Mouse (Mus musculus): ENCODE measurements around the gene Nckipsd. TPM values are rescaled to one million over a fixed set of nuclear protein-coding genes. Genes with fewer than 3 reads are reported as not detected.
A peak's percentile ranks its signal among the peaks of the same experiment; 100 is the strongest.

Nckipsd gene
- polyA plus RNA-seq, 1 experiment from 2014 or later: 20.4 TPM

GRCm38 (mm10) chr9:108848419-108848818 is 40.3 kb downstream of the Nckipsd start:
- WGBS: 67% methylated on average over 17 of the region's 17 CpGs
- H3K9me3 ChIP-seq (replicated peaks): no peaks in the 10 kb centered on the region
- no peaks in the 10 kb centered on the region for H3K36me3 ChIP-seq
- no peak for ATAC-seq (ENCODE audit: insufficient number of reproducible peaks, low FRiP score, low TSS enrichment, low read depth)
- H3K4me3 ChIP-seq (replicated peaks): no peak overlapping the region
- H3K4me1 ChIP-seq: peaks cover 10% of the 10 kb centered on the region
- no peaks in the 10 kb centered on the region for H3K27me3 ChIP-seq
- no peak overlapping the region for H3K27ac ChIP-seq (replicated peaks)
- no peak overlapping the region for H3K4me2 ChIP-seq (replicated peaks)
- no peak overlapping the region for H3K9ac ChIP-seq

DNA sequence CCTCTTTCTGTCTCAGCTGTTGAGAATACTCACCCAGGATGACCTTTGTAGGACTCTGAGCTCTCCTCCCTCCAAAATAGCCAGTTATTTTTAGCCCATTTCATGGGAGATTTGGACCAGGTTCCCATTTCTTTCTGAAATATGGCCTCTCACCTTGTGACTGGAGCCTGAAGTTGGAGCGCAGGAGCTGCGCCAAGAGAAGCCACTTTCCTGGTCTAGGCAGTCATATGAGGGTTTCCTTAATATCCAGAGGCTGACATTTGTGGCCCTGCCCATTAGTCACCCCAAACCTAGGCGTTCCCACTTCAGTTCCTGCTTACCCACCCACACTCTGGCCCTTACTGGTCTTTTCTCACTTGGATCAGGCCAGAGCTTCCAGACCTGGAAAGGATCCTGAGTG is 44.8 kb downstream of the Nckipsd start, which contains the start of gene Slc26a6:
Slc26a6 (plus strand) TSS at position 308 of the 400 bp plus-strand sequence.
- WGBS: 84% methylated on average over 3 of the region's 3 CpGs
- peak within 1 kb of the TSS; percentile 76 for H3K4me2 ChIP-seq (replicated peaks)
- no peaks in the 10 kb centered on the region for H3K27me3 ChIP-seq
- H3K9ac ChIP-seq: peak within 1 kb of the TSS; percentile 67
- H3K4me1 ChIP-seq: peaks cover 27% of the 10 kb centered on the region
- H3K9me3 ChIP-seq (replicated peaks): no peaks in the 10 kb centered on the region
- H3K4me3 ChIP-seq (replicated peaks): peak within 1 kb of the TSS; percentile 75
- peaks cover 10% of the 10 kb centered on the region; the same call in 1 of the 2 replicates for H3K36me3 ChIP-seq
- H3K27ac ChIP-seq (replicated peaks): peak within 1 kb of the TSS; percentile 91
- no peak for ATAC-seq (ENCODE audit: insufficient number of reproducible peaks, low FRiP score, low TSS enrichment, low read depth)

- H3K4me3 ChIP-seq (replicated peaks): peak overlapping the region; percentile 75
- peak overlapping the region; percentile 91 for H3K27ac ChIP-seq (replicated peaks)
- ATAC-seq (ENCODE audit: insufficient number of reproducible peaks, low FRiP score, low TSS enrichment, low read depth): peak; percentile 89
- H3K9ac ChIP-seq: peak overlapping the region; percentile 67
- peaks cover 27% of the 10 kb centered on the region for H3K4me1 ChIP-seq
- H3K4me2 ChIP-seq (replicated peaks): peak overlapping the region; percentile 76
- H3K9me3 ChIP-seq (replicated peaks): no peaks in the 10 kb centered on the region
- no peaks in the 10 kb centered on the region for H3K27me3 ChIP-seq
- 2% methylated on average over 25 of the region's 25 CpGs for WGBS
- peaks cover 11% of the 10 kb centered on the region; the same call in 1 of the 2 replicates for H3K36me3 ChIP-seq
Observed at GRCm38 (mm10) chr9:108853635-108854240, 45.6 kb downstream of the Nckipsd start.

DNA sequence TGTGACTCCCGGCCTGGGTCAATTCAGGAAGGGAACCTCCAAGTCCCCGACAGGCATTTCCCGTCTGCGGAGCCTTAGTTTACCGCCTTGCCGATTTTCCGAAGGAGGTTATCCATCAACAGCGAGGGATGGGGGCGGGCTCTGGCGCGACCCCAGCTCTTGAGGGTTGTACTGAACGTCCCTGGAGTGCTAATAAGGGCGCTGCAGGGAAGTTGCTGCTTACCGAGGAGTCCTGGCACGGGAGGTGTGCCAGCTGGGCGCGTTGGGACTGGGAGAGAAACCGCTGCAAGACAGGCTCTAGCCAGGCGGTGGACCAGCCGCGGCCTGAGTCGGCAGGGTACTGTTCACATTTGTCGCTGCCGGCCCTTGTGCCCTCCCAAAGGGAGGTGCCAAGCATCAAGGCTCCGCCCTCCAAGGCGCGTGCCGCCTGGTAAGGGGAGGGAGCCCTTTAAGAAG is 46.1 kb downstream of the Nckipsd start:
- peak overlapping the region; percentile 91 for H3K27ac ChIP-seq (replicated peaks)
- H3K36me3 ChIP-seq: peaks cover 15% of the 10 kb centered on the region; the same call in 1 of the 2 replicates
- peaks cover 27% of the 10 kb centered on the region for H3K4me1 ChIP-seq
- peak overlapping the region; percentile 67 for H3K9ac ChIP-seq
- H3K9me3 ChIP-seq (replicated peaks): no peaks in the 10 kb centered on the region
- H3K4me2 ChIP-seq (replicated peaks): peak overlapping the region; percentile 76
- no peaks in the 10 kb centered on the region for H3K27me3 ChIP-seq
- H3K4me3 ChIP-seq (replicated peaks): peak overlapping the region; percentile 75
- peak; percentile 82 for ATAC-seq (ENCODE audit: insufficient number of reproducible peaks, low FRiP score, low TSS enrichment, low read depth)
- WGBS: under 1% methylated on average over 28 of the region's 28 CpGs

- ATAC-seq (ENCODE audit: insufficient number of reproducible peaks, low FRiP score, low TSS enrichment, low read depth): no peak
- Histone ChIP-seq H3K4me1 (peaks cover 27% of the 10 kb centered on the region), H3K36me3 (peaks cover 23% of the 10 kb centered on the region; the same call in 1 of the 2 replicates), H3K27ac (replicated peaks) (no peak overlapping the region), H3K4me3 (replicated peaks) (peak overlapping the region; percentile 75; the same call in 1 of the 2 replicates), H3K9ac (0 out of 2 replicates have a peak overlapping the region, but pooled peaks have one; percentile 9), H3K4me2 (replicated peaks) (peak overlapping the region; percentile 76), H3K27me3 (no peaks in the 10 kb centered on the region), H3K9me3 (replicated peaks) (no peaks in the 10 kb centered on the region)
- WGBS: 60% methylated on average over 5 of the region's 5 CpGs
Observed at GRCm38 (mm10) chr9:108855335-108855734, 47.2 kb downstream of the Nckipsd start.

DNA sequence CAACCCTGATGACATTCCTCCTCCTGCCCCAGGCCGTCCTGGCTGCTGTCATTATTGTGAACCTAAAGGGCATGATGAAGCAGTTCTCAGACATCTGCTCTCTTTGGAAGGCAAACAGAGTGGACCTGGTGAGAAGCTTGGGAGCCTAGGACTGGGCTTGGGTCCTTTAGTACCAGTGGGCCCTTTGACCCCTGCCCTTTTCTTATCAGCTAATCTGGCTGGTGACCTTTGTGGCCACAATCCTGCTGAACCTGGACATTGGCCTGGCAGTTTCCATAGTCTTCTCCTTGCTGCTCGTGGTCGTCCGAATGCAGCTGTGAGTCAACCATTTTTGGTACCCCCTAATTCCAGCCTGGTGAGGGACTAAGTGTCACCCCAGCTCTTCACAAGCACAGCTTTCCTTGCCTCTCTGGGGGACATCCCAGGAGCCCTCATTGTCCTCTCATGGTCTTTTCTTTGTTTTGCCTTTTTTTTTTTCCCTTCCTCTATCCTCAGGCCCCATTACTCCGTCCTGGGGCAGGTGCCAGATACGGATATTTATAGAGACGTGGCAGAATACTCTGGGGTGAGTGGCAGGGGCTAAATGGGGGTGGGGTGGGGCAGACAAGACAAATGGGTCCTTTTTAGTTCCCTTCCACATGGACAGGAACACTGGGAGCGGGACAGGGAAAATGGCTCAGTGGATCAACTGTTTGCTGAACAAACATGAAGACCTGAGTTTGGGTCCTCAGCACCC is 50.8 kb downstream of the Nckipsd start:
- H3K27ac ChIP-seq (replicated peaks): no peak overlapping the region
- no peak overlapping the region for H3K4me3 ChIP-seq (replicated peaks)
- peaks cover 13% of the 10 kb centered on the region for H3K4me1 ChIP-seq
- H3K27me3 ChIP-seq: no peaks in the 10 kb centered on the region
- H3K9me3 ChIP-seq (replicated peaks): no peaks in the 10 kb centered on the region
- no peak overlapping the region for H3K9ac ChIP-seq
- H3K4me2 ChIP-seq (replicated peaks): no peak overlapping the region
- WGBS: 76% methylated on average over 8 of the region's 8 CpGs
- peaks cover 35% of the 10 kb centered on the region for H3K36me3 ChIP-seq
- ATAC-seq (ENCODE audit: insufficient number of reproducible peaks, low FRiP score, low TSS enrichment, low read depth): no peak

Small RNA genes lying within 50 kb of the gene (microRNA-seq; reads per million reads assigned to microRNA genes)
- not detected for gene Gm23156 (ENCODE audit: borderline number of aligned reads)

Other genes starting within 250 kb of the Nckipsd start
- 172 and 173 TPM in 2 replicates for gene Impdh2, start 248.1 kb upstream of the Nckipsd start, polyA plus RNA-seq (2015; fragmentation: Nextera tagmentation; extraction: Ambion mirVana)
- gene Ndufaf3, start 240.9 kb upstream of the Nckipsd start, polyA plus RNA-seq (2015; fragmentation: Nextera tagmentation; extraction: Ambion mirVana): 63.8 and 65.6 TPM in 2 replicates
- gene Dalrd3, start 238.5 kb upstream of the Nckipsd start, polyA plus RNA-seq (2015; fragmentation: Nextera tagmentation; extraction: Ambion mirVana): 137 and 139 TPM in 2 replicates
- gene Wdr6, start 229.6 kb upstream of the Nckipsd start, polyA plus RNA-seq (2015; fragmentation: Nextera tagmentation; extraction: Ambion mirVana): 89.6 and 93.7 TPM in 2 replicates
- 10.4 and 12.2 TPM in 2 replicates for gene P4htm, start 210.7 kb upstream of the Nckipsd start, polyA plus RNA-seq (2015; fragmentation: Nextera tagmentation; extraction: Ambion mirVana)
- gene Arih2, start 159.0 kb upstream of the Nckipsd start, polyA plus RNA-seq (2015; fragmentation: Nextera tagmentation; extraction: Ambion mirVana): 46.9 and 49.5 TPM in 2 replicates
- 36.5 and 37.7 TPM in 2 replicates for gene Slc25a20, start 146.3 kb upstream of the Nckipsd start, polyA plus RNA-seq (2015; fragmentation: Nextera tagmentation; extraction: Ambion mirVana)
- gene Prkar2a, start 119.1 kb upstream of the Nckipsd start, polyA plus RNA-seq (2015; fragmentation: Nextera tagmentation; extraction: Ambion mirVana): 29.0 and 30.7 TPM in 2 replicates
- 89.7 and 101 TPM in 2 replicates for gene Ip6k2, start 24.6 kb upstream of the Nckipsd start, polyA plus RNA-seq (2015; fragmentation: Nextera tagmentation; extraction: Ambion mirVana)
- gene Celsr3, start 18.0 kb downstream of the Nckipsd start, polyA plus RNA-seq (2015; fragmentation: Nextera tagmentation; extraction: Ambion mirVana): 0.53 and 0.58 TPM in 2 replicates
- 15.2 and 15.3 TPM in 2 replicates for gene Slc26a6, start 44.9 kb downstream of the Nckipsd start, polyA plus RNA-seq (2015; fragmentation: Nextera tagmentation; extraction: Ambion mirVana)
- 0.38 and 0.83 TPM in 2 replicates for gene Tmem89, start 106.3 kb downstream of the Nckipsd start, polyA plus RNA-seq (2015; fragmentation: Nextera tagmentation; extraction: Ambion mirVana)
- 470 and 480 TPM in 2 replicates for gene Uqcrc1, start 128.3 kb downstream of the Nckipsd start, polyA plus RNA-seq (2015; fragmentation: Nextera tagmentation; extraction: Ambion mirVana)
- 38.7 and 48.9 TPM in 2 replicates for gene Col7a1, start 145.2 kb downstream of the Nckipsd start, polyA plus RNA-seq (2015; fragmentation: Nextera tagmentation; extraction: Ambion mirVana)
- 0.89 and 1.2 TPM in 2 replicates for gene Ucn2, start 177.6 kb downstream of the Nckipsd start, polyA plus RNA-seq (2015; fragmentation: Nextera tagmentation; extraction: Ambion mirVana)
- gene Pfkfb4, start 183.4 kb downstream of the Nckipsd start, polyA plus RNA-seq (2015; fragmentation: Nextera tagmentation; extraction: Ambion mirVana): 14.0 and 14.9 TPM in 2 replicates
- 106 and 116 TPM in 2 replicates for gene Shisa5, start 230.2 kb downstream of the Nckipsd start, polyA plus RNA-seq (2015; fragmentation: Nextera tagmentation; extraction: Ambion mirVana)

Measured in embryonic facial prominence, embryonic 15.5 days (tissue).